Mouse (Mus musculus): ENCODE results near the gene Rest. TPM values are rescaled to one million over a fixed set of nuclear protein-coding genes. Genes with fewer than 3 reads are reported as not detected.

The Rest gene
- polyA plus RNA-seq, 1 experiment from 2014 or later, result 39.2 TPM

GRCm38 (mm10) chr5:77257603-77258002 is 7.7 kb upstream of the Rest start:
- ATAC-seq (ENCODE audit: insufficient number of reproducible peaks, insufficient read depth, low FRiP score, low read depth), result no peak
- no peak overlapping the region for H3K9ac ChIP-seq (replicated peaks; ENCODE audit: low read depth, low read length)
- H3K27me3 ChIP-seq (ENCODE audit: control insufficient read depth, insufficient read depth, low read length), result no peaks in the 10 kb centered on the region
- H3K9me3 ChIP-seq (ENCODE audit: control insufficient read depth, low read depth, low read length), result no peaks in the 10 kb centered on the region
- no peak overlapping the region for H3K27ac ChIP-seq (ENCODE audit: low read length)
- no peak overlapping the region for H3K4me2 ChIP-seq (replicated peaks; ENCODE audit: low read depth, low read length)
- H3K4me1 ChIP-seq (ENCODE audit: control insufficient read depth, insufficient read depth, low read length), result no peaks in the 10 kb centered on the region
- H3K36me3 ChIP-seq (ENCODE audit: control insufficient read depth, insufficient read depth, low read length), result no peaks in the 10 kb centered on the region
- H3K4me3 ChIP-seq (ENCODE audit: low read depth, low read length), result no peak overlapping the region
- 74% methylated on average over 3 of the region's 3 CpGs for WGBS

- Histone ChIP-seq H3K27me3 (ENCODE audit: control insufficient read depth, insufficient read depth, low read length) (no peaks in the 10 kb centered on the region), H3K9me3 (ENCODE audit: control insufficient read depth, low read depth, low read length) (no peaks in the 10 kb centered on the region), H3K4me2 (replicated peaks; ENCODE audit: low read depth, low read length) (no peak overlapping the region), H3K4me3 (ENCODE audit: low read depth, low read length) (no peak overlapping the region), H3K27ac (ENCODE audit: low read length) (no peak overlapping the region), H3K36me3 (ENCODE audit: control insufficient read depth, insufficient read depth, low read length) (no peaks in the 10 kb centered on the region), H3K4me1 (ENCODE audit: control insufficient read depth, insufficient read depth, low read length) (no peaks in the 10 kb centered on the region), H3K9ac (replicated peaks; ENCODE audit: low read depth, low read length) (no peak overlapping the region)
- ATAC-seq (ENCODE audit: insufficient number of reproducible peaks, insufficient read depth, low FRiP score, low read depth), result no peak
Observed at GRCm38 (mm10) chr5:77259315-77259714, 6.0 kb upstream of the Rest start.

- no peak overlapping the region for H3K4me2 ChIP-seq (replicated peaks; ENCODE audit: low read depth, low read length)
- H3K4me1 ChIP-seq (ENCODE audit: control insufficient read depth, insufficient read depth, low read length), result no peaks in the 10 kb centered on the region
- ATAC-seq (ENCODE audit: insufficient number of reproducible peaks, insufficient read depth, low FRiP score, low read depth), result no peak
- WGBS, result 51% methylated on average over 6 of the region's 6 CpGs
- no peaks in the 10 kb centered on the region for H3K27me3 ChIP-seq (ENCODE audit: control insufficient read depth, insufficient read depth, low read length)
- no peak overlapping the region for H3K9ac ChIP-seq (replicated peaks; ENCODE audit: low read depth, low read length)
- no peaks in the 10 kb centered on the region for H3K9me3 ChIP-seq (ENCODE audit: control insufficient read depth, low read depth, low read length)
- H3K4me3 ChIP-seq (ENCODE audit: low read depth, low read length), result no peak overlapping the region
- H3K27ac ChIP-seq (ENCODE audit: low read length), result no peak overlapping the region
- H3K36me3 ChIP-seq (ENCODE audit: control insufficient read depth, insufficient read depth, low read length), result no peaks in the 10 kb centered on the region
Observed at GRCm38 (mm10) chr5:77260141-77260540, 5.2 kb upstream of the Rest start.

- 81% methylated on average over 4 of the region's 4 CpGs for whole genome bisulfite sequencing
- H3K4me2 ChIP-seq (replicated peaks; ENCODE audit: low read depth, low read length), result no peak overlapping the region
Observed at GRCm38 (mm10) chr5:77261137-77261536, 4.2 kb upstream of the Rest start.

GRCm38 (mm10) chr5:77262105-77262504 is 3.2 kb upstream of the Rest start:
- H3K9me3 ChIP-seq (ENCODE audit: control insufficient read depth, low read depth, low read length), result no peaks in the 10 kb centered on the region
- H3K4me2 ChIP-seq (replicated peaks; ENCODE audit: low read depth, low read length), result no peak overlapping the region
- no peak overlapping the region for H3K4me3 ChIP-seq (ENCODE audit: low read depth, low read length)
- no peaks in the 10 kb centered on the region for H3K4me1 ChIP-seq (ENCODE audit: control insufficient read depth, insufficient read depth, low read length)
- no peak for ATAC-seq (ENCODE audit: insufficient number of reproducible peaks, insufficient read depth, low FRiP score, low read depth)
- H3K27ac ChIP-seq (ENCODE audit: low read length), result no peak overlapping the region
- no peak overlapping the region for H3K9ac ChIP-seq (replicated peaks; ENCODE audit: low read depth, low read length)
- 82% methylated on average over 5 of the region's 5 CpGs for WGBS
- no peaks in the 10 kb centered on the region for H3K36me3 ChIP-seq (ENCODE audit: control insufficient read depth, insufficient read depth, low read length)
- no peaks in the 10 kb centered on the region for H3K27me3 ChIP-seq (ENCODE audit: control insufficient read depth, insufficient read depth, low read length)

More at GRCm38 (mm10) chr5:77261137-77261536, 4.2 kb upstream of the Rest start:
- no peaks in the 10 kb centered on the region for H3K4me1 ChIP-seq (ENCODE audit: control insufficient read depth, insufficient read depth, low read length)
- H3K4me3 ChIP-seq (ENCODE audit: low read depth, low read length), result no peak overlapping the region
- H3K36me3 ChIP-seq (ENCODE audit: control insufficient read depth, insufficient read depth, low read length), result no peaks in the 10 kb centered on the region
- H3K27me3 ChIP-seq (ENCODE audit: control insufficient read depth, insufficient read depth, low read length), result no peaks in the 10 kb centered on the region
- ATAC-seq (ENCODE audit: insufficient number of reproducible peaks, insufficient read depth, low FRiP score, low read depth), result no peak
- no peak overlapping the region for H3K27ac ChIP-seq (ENCODE audit: low read length)
- no peaks in the 10 kb centered on the region for H3K9me3 ChIP-seq (ENCODE audit: control insufficient read depth, low read depth, low read length)
- H3K9ac ChIP-seq (replicated peaks; ENCODE audit: low read depth, low read length), result no peak overlapping the region

- peaks cover 19% of the 10 kb centered on the region for H3K36me3 ChIP-seq (ENCODE audit: control insufficient read depth, insufficient read depth, low read length)
- H3K27ac ChIP-seq (ENCODE audit: low read length), result peak overlapping the region; percentile 98
- WGBS, result under 1% methylated on average over 39 of the region's 53 CpGs
- H3K9ac ChIP-seq (replicated peaks; ENCODE audit: low read depth, low read length), result peak overlapping the region; percentile 92
- H3K4me1 ChIP-seq (ENCODE audit: control insufficient read depth, insufficient read depth, low read length), result peaks cover 8% of the 10 kb centered on the region
- peak overlapping the region; percentile 95 for H3K4me3 ChIP-seq (ENCODE audit: low read depth, low read length)
- no peaks in the 10 kb centered on the region for H3K27me3 ChIP-seq (ENCODE audit: control insufficient read depth, insufficient read depth, low read length)
- peak; percentile 90 for ATAC-seq (ENCODE audit: insufficient number of reproducible peaks, insufficient read depth, low FRiP score, low read depth)
- H3K9me3 ChIP-seq (ENCODE audit: control insufficient read depth, low read depth, low read length), result no peaks in the 10 kb centered on the region
- peak overlapping the region; percentile 47 for H3K4me2 ChIP-seq (replicated peaks; ENCODE audit: low read depth, low read length)
Observed at GRCm38 (mm10) chr5:77265671-77266065, 377 bp downstream of the Rest start.

- under 1% methylated on average over 82 of the region's 87 CpGs for WGBS
- H3K9me3 ChIP-seq (ENCODE audit: control insufficient read depth, low read depth, low read length), result no peaks in the 10 kb centered on the region
- H3K36me3 ChIP-seq (ENCODE audit: control insufficient read depth, insufficient read depth, low read length), result peaks cover 24% of the 10 kb centered on the region
- H3K4me2 ChIP-seq (replicated peaks; ENCODE audit: low read depth, low read length), result peak overlapping the region; percentile 47
- H3K9ac ChIP-seq (replicated peaks; ENCODE audit: low read depth, low read length), result peak overlapping the region; percentile 92
- peak overlapping the region; percentile 95 for H3K4me3 ChIP-seq (ENCODE audit: low read depth, low read length)
- ATAC-seq (ENCODE audit: insufficient number of reproducible peaks, insufficient read depth, low FRiP score, low read depth), result peak; percentile 72
- H3K27ac ChIP-seq (ENCODE audit: low read length), result peak overlapping the region; percentile 98
- H3K4me1 ChIP-seq (ENCODE audit: control insufficient read depth, insufficient read depth, low read length), result peaks cover 8% of the 10 kb centered on the region
- no peaks in the 10 kb centered on the region for H3K27me3 ChIP-seq (ENCODE audit: control insufficient read depth, insufficient read depth, low read length)
Observed at GRCm38 (mm10) chr5:77266066-77266885, 985 bp downstream of the Rest start.

GRCm38 (mm10) chr5:77266886-77267401 is 1.7 kb downstream of the Rest start:
- ATAC-seq (ENCODE audit: insufficient number of reproducible peaks, insufficient read depth, low FRiP score, low read depth), result no peak
- no peaks in the 10 kb centered on the region for H3K27me3 ChIP-seq (ENCODE audit: control insufficient read depth, insufficient read depth, low read length)
- H3K9ac ChIP-seq (replicated peaks; ENCODE audit: low read depth, low read length), result peak overlapping the region; percentile 92
- H3K9me3 ChIP-seq (ENCODE audit: control insufficient read depth, low read depth, low read length), result no peaks in the 10 kb centered on the region
- peak overlapping the region; percentile 95 for H3K4me3 ChIP-seq (ENCODE audit: low read depth, low read length)
- peaks cover 8% of the 10 kb centered on the region for H3K4me1 ChIP-seq (ENCODE audit: control insufficient read depth, insufficient read depth, low read length)
- peak overlapping the region; percentile 98; the same call in 1 of the 2 replicates for H3K27ac ChIP-seq (ENCODE audit: low read length)
- WGBS, result 2% methylated on average over 11 of the region's 11 CpGs
- H3K4me2 ChIP-seq (replicated peaks; ENCODE audit: low read depth, low read length), result peak overlapping the region; percentile 47
- H3K36me3 ChIP-seq (ENCODE audit: control insufficient read depth, insufficient read depth, low read length), result peaks cover 27% of the 10 kb centered on the region
